Mouse (Mus musculus): ENCODE data around the gene Stmn1.
A peak's percentile ranks its signal among the peaks of the same experiment; 100 is the strongest.

Stmn1 gene

DNA sequence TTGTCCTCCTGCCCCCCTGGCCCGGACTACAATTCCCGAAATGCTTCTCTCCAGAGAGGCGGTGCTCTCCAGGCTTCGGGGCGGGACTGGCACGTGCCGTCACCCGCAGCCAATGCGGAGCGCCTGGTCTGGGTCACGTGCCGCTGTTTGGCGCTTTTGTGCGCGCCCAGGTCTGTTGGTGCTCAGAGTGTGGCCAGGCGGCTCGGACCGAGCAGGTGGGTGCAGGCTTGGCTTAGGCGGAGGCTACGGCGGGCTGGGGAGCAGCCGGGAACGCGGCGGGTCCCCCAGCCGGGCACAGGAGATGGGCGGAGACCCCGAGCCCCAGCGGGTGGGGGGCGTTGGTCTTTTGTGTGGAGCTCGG, at the start of gene Stmn1:
Gene Stmn1 (plus strand): TSS at position 106 of the 361 bp plus-strand sequence.
- peak; percentile 88 for DNase-seq (ENCODE audit: low read depth)

DNA sequence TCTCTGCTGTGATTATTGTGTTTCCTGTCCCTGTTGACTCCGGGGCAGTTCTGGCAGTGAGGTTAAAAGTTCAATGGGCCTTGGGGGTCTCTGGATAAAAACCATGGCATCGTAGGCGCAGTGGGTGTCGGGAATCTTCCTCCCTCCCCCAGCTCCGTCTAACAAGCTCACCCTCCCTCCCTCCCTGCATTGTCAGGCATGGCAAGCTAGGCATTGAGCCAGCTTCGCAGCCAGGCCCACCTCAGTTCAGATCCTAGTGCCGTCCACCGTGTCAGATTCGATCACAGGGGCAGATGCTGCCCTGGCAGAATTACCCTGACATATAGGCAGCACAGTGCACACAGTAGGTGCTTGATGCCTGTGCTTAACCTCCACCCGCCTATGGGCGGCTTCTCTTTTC, 46.1 kb upstream of the Stmn1 start:
- DNase-seq (ENCODE audit: low read depth) = no peak

DNA sequence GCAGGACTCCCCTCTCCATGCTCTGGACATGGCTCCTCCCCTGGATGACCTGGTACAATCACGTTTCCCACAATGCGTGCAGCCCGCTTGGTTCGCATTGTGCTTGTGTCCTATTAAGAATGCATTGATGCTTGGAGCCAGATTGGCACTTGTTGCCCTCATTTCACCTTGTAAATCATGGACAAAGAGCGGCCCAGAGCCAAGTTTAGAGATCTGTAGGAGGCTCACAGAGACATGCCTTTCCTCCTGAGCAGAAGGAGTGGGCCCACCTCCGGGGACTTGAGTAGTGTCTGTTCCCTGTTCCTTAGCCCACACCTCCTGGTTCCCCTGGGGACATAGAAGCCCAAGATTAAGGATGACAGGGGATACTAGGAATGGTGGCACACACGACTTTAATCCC, 44.2 kb upstream of the Stmn1 start:
- DNase-seq (ENCODE audit: low read depth) = no peak

DNA sequence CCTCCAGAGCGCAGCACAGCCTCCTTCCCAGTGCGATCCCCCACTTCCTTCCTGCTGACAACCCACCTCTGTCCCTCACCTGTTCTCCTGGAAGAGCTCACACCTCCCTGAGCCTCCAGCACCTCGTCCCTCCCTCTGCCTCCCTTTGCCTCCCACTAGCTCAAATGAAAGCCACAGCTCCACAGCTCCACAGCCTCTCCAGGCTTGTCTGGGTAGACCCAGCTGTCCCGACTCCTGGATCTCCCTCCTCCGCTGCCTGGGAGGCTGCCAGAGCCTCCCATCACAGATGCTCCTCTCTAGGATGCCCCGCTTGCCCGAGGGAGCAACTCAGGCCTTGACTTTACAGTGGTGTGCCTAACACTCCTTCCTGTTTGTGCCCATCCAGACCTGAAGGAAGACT, 43.0 kb upstream of the Stmn1 start:
- no peak for DNase-seq (ENCODE audit: low read depth)

DNA sequence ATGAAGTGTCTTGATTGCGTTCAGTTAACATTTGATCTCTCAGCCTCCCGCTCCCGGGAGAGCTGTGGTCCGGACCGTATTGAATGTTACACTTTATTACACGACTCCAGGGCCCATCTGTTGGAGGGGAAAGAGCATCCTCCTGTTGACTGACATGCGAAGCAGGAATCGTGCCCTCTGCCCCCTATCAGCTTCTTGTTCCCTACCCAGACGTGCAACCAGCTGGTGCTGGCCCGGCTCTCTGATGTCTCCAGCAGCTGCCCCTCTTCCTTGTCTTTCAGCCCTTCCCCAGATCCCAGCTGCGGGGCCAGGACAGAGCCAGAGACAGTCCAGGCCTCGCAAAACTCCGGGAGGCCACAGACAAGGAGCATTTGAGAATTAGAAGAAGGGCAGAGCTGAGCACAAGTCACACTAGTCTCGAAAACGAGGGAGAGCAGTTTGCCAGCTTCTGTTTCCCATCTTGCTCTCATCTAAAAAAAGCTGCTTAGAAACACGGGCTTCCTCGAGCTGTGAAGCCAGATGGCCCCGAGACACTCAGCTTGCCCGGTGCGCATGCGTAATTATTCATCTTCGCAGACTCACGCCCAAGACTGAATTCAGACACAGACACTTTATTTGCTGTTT, 37.6 kb upstream of the Stmn1 start:
- DNase-seq (ENCODE audit: low read depth) = no peak

DNA sequence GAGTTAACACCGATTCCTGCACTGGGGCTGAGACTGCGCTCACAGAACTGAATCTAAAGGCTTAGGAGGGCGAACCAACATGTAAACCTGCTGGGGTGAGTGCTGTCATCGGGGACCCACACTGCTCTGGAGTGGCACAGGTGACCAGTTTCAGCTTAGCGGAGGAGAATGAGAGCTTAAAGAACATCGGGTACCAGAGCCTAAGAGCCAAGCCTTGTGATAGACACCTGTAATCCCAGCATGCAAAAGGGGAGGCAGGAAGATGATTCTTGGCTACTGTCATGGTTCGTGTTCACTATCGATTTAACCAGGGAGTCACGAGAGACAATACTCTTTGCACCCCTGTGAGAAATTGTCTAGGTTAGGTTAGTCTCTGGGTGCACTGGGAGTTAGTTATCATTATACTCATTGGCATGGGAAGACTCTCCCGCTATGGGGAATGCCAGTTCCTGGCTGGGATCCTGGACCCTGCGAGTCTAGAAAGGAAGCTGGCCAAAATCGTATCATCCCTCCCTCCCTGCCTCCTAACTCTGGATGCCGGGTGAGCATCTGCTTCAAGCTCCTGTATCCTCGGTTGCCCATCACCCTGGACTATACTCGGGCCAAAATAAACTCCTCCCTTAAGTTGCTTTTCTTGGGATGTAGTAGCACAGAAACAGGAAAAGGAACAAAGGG, 35.3 kb upstream of the Stmn1 start:
- DNase-seq (ENCODE audit: low read depth) = no peak

DNA sequence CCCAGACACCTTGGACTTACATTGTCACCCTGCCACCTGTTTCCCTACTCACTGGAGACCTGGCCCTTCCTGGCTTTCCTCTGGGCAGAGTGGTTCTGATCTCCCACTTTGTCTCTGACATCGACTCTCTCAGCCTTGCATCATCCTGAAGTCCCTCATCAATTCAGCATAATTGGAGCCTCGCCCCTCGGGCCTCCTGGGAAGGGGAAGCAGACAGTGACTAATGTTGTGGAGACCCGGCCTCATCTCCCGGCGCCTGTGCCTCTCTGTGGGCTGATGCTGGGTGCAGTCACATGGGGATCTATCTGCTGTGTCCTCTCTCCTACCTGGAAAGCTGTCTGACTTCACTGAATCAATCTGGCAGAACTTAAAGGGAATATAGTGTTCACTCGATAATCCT, 31.9 kb upstream of the Stmn1 start:
- no peak for DNase-seq (ENCODE audit: low read depth)

DNA sequence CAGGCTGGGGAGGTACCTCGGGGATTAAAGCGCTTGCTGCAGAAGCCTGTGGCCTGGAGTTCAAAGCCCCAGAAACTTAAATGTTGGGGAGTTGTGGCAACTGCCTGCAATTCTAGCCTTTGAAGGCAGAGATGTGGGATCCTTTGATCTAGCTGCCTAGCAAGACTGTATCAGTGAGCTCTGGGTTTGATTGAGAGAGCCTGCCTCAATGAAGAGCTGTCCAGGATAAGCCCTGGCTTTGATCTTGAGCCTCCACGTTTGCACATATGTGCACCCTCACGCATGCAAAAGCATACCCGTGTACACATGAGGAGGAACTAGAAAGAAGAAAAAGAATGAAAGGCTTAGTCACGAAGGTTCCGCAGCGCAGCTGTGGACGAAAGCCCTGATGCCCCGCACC, 31.5 kb upstream of the Stmn1 start:
- no peak for DNase-seq (ENCODE audit: low read depth)

DNA sequence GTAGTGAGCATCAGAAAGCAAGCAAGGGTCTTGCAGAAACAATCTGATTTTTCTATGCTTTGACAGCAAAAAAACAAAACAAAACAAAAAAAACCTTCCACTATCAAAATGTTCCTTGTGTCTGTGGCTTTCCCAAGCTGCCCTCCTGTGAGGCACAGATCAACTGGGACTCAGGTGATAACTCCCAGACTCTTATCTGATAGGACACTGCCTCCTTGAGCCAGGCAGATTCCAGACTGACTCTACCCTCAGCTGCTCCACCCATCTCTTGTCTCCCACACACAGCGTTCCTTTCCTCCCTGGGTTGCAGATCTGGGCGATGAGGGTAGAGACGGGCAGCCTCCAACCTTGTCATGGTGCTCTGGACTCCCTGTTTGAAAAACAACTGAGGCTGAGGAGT, 29.0 kb upstream of the Stmn1 start:
- DNase-seq (ENCODE audit: low read depth) = no peak

DNA sequence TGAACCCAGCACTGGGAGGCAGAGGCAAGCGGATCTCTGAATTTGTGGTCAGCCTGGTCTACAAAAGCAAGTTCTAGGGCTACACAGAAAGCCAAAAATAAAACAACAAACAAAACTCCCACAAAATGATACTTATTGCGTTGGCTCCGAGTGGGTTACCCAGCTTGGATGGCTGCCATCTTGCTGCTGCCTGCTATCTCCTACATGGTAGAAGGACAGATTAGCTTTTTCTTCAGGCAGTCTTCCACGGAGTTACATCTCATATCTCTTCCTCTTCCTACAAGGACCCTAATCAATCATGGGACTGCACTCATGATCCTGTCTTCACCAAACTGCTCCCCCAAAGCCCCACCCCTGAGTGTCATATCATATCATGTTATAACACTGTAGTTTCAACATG, 28.2 kb upstream of the Stmn1 start:
- no peak for DNase-seq (ENCODE audit: low read depth)

DNA sequence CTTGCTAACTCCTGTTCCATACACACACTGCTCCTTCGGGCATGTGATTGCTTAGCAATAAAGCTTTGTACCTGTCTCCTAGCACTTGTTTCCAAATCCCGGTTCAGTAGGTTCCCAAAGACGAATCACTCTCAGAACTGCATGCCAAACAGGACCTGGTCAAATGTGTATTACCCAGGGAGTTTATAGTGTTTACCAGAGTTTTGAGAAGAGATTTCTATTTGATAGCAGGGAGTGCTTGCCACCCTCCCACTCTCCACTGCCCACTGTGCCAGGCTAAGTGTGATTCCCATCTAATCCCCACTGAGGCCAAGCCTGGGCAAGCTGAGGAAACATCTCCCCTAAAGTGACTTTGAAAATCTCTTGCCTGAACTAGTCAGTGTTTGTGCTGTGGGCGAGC, 25.9 kb upstream of the Stmn1 start:
- no peak for DNase-seq (ENCODE audit: low read depth)

DNA sequence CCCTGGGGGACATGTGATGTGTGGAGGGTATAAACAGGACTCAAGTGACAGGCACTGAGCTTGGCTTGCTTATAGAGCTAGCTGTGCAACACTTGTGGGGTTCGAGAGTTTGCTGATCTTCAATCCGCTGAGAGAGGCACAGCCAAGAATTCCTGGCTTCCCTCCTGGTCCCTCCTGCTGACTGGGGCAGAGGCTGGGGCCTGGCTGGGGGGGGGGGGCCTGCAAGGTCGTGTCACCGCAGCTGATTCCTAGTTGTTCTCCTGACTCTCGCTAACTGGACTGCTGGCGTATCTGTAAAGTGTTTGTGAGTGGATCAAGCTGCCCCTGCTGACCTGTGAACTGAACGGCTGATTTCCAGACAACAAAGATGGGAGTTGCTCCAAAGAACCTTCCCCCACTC, 24.5 kb upstream of the Stmn1 start:
- no peak for DNase-seq (ENCODE audit: low read depth)

DNA sequence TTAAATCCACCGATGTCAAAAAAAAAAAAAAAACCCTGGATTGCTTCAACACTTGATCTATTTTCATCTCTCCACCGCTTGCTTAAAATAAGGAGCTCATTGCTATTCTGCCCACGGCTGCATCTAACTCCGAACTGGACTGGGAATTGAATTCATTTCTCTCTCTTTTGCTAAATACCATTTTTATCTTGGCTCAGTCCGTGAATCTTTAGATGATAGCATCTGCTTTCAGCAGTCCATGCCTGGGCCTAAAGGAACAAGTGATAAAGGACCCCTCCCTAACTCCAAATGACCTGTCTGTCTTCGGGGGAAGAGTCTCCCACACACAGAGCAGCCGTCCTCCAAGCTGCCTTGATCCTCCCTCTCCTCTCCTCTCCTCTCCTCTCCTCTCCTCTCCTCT, 23.2 kb upstream of the Stmn1 start:
- DNase-seq (ENCODE audit: low read depth) = no peak

DNA sequence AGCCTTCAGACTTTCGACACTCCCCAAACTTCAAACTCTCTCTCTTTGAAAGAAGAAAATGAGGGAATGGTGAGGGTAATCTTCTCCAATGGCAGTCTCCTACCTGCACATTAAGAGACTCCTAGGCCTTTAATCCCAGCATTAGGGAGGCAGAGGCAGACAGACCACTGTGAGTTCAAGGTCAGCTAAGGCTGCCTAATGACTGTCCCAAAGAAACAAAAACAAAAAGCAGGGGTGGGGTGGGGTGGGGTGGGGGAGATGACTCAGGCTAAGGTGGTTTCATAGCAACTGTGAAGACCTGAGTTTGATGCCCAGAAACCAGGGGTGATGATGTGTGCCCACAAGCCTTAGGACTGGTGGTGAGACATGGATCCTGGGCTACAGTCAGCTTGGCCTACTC, 22.6 kb upstream of the Stmn1 start:
- DNase-seq (ENCODE audit: low read depth) = no peak

DNA sequence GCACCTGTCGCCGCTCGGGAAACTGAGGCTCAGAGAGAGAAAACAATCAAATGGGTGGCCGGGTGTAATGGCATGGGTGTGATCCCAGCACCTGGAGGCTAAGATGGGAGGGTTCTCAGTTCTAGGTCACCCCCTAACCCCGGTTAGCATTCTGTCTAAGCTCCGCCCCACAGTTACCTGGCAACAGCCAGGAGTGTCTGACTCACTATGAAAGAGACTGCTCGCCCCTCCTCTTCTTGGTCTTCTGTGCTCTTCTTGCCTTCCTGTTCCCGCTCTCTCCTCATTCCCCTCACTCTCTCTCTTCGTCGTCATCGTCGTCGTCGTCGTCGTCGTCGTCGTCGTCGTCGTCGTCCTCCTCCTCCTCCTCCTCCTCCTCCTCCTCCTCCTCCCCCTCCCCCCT, 20.2 kb upstream of the Stmn1 start:
- DNase-seq (ENCODE audit: low read depth) = no peak

DNA sequence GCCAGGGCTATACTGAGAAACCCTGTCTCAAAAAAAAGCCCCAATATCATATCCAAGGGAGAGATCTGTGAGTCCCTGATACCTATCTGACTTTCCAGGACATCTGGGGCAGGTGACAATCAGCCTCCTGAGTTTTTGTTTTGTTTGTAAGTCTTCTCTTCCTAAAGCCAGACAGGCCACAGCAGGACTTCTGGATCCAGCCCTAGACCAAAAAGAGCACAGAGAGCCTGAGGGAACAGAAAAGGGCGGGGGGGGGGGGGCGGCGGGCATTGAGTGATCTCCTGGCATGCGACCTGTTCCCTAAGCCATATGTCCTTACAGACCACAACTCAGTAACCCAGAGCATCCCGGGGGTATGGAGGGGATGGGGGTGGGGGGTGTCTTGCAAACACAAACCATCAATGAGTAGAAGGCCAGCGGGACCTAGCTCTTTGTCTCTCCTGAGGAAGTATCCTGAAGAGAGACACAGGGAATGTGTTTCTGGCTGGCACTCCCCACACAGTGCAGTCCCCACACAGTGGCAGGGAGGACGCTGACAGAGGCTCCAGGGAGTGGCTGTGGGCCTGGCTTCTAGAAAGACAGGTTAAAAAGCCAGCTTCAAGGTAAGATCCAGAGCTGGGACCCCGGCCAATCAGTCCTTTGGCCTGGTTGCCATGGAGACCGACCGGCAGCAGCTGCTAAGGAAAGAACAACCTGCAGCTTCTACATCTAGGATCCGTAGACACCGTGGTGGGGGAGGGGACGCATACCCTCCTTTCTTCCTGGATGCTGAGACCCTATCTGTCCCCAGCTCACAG, 18.3 kb upstream of the Stmn1 start:
- DNase-seq (ENCODE audit: low read depth) = no peak

DNA sequence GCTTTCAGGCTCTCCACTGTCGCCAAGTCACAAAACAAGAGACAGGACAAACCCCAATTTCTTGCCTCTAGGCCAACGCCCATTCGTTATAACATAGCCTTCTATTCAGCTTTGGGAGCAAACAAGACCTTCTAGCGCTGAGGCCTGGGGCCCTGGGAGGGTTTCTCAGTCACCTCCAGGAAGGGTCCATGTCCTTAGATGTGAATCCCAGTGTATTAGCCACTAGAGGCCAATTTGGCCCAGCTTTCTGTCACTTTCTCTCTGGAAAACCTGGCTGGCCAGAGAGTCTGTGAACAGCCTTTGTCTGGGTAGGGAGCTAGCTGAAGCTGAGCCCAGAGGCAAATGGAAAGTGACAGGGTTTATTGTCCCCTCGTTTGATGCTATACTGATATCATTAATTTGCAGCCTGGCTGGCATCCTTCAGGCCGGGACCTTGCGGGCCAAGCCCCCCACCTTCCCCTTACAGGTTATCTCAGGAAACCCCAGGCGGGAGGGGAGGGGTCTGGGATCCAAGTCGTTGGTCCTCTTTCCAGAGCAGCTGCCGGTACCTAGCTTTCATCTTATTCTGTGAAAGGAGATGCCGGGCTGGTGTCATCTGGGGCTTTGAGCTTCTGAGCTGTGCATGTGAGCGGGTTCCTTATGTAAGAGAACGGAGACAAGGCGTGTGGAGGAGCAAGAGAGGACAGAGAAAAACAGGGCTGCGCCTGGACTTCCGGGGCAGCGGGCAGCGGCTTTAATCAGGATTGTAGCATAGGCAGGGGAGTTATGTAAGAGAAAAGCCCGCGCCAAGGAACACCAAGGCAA, 17.5 kb upstream of the Stmn1 start:
- no peak for DNase-seq (ENCODE audit: low read depth)

DNA sequence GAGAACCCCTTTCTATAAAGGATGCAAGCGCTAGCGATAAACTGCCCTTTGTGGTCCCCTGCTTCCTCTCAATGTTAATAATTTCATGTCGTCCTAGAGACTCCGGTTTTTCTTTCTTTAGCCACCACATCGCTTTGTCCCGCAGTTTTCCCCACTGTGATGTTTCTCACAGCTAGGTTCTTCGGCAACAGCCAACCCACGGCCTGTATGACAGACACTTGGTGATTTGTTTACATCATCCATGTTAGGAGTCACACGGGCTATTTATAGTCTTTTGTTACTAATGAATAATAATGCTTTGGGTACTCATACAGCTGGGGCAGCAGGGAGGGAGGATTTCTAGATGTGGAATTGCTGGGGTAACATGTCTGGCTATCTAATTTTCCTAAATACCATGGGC, 16.6 kb upstream of the Stmn1 start:
- no peak for DNase-seq (ENCODE audit: low read depth)

DNA sequence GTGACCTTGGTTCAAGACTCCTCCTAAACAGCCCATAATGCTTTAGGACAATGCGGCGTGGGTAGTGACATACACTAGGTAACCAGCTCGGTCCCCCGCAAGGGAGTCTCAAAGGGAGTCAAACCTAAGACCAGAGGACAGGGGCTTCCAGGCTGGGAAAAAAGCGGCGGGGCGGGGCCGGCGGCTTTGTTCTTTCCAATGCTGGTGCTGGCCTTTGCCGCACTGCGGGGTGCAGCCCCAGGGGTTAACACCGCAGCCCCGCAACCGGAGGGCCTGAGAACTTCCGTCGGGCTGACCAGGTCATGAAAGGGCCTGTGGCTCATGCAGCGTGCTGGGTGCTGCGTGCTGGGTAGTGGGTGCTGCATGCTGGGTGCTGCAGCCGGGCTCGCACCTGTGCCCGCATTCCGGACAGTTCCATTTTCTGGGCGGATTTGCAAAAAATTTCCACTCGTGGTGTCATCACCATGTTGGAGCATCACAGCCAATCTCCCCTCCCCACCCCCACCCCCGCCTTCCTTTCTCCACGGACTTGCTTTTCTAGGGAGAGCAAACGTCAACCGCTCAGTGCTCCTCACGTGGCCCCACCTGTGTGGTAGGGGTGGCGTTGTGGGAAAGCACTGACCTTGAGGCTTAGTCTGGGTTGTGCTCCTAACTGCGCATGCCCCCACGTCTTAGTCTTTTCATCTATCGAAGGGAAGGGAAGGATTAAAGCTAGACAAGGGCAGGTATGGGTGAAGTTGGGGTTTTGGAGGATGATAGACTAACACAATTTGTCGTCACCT, 14.3 kb upstream of the Stmn1 start:
- DNase-seq (ENCODE audit: low read depth) = no peak

DNA sequence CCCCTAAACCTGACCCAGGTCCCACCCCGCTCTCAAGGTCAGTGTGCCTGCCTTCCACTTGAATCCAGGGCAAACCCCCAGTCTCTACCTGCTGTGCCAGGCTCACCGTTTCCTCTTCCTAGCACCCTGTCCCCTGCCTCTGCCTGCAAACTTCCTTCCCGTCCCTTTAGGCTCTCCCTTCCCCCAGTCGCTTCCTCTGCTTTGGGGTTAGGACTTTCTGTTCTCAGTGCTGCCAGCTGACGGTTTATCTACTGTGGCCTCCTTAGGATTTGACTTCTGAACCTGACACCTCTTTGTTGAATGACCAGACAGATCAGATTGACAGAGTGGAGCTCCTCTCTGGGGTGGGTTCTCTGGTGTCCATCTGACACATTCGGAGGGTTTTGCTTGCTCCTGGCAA, 12.8 kb upstream of the Stmn1 start:
- DNase-seq (ENCODE audit: low read depth) = no peak

DNA sequence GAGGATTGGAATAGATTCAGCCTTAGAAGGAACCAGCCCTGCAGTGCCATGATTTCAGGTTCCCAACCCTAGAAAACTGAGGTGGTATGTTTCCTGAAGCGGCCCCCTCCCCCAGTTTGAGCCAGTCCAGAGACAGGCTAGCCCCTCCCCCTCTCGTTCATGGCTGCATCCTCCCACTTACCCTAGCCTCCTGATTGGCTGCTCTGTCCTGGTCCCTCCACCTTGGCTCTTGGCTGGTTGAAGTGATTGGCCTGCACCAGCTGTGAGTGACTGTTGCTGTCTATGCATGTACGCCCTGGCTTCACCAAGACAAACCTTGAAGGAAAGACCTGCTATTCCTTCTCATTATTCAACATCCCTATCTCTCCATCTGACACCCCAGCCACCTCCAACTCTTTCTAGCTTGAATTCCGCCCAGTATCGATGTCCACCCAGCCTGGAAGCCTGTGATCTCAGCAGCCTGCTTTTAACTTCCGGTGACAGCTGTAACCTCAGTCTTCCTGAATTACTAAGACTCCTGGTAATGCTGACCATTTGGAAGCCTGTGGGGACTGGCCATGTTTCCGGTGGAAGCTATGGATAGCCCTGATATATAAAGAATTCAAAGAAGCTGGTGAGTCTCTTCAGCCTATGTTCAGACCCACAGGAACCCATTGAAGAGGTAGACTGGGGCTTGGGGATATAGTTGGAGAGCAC, 10.8 kb upstream of the Stmn1 start:
- no peak for DNase-seq (ENCODE audit: low read depth)

All from c-Kit-positive CD71-negative TER-119-negative erythroid progenitor cells, embryonic 14.5 days (primary cell).